Mouse (Mus musculus): ENCODE data around the gene Vsig2.

Gene Vsig2

GRCm38 (mm10) chr9:37567892-37568604 lies 29.0 kb downstream of the Vsig2 start:
- DNase-seq = no peak

- DNase-seq = no peak
These were observed 29.7 kb downstream of the Vsig2 start for GRCm38 (mm10) chr9:37568605-37569214.

- no peak for DNase-seq
These were observed 30.3 kb downstream of the Vsig2 start for GRCm38 (mm10) chr9:37569231-37569835.

DNA sequence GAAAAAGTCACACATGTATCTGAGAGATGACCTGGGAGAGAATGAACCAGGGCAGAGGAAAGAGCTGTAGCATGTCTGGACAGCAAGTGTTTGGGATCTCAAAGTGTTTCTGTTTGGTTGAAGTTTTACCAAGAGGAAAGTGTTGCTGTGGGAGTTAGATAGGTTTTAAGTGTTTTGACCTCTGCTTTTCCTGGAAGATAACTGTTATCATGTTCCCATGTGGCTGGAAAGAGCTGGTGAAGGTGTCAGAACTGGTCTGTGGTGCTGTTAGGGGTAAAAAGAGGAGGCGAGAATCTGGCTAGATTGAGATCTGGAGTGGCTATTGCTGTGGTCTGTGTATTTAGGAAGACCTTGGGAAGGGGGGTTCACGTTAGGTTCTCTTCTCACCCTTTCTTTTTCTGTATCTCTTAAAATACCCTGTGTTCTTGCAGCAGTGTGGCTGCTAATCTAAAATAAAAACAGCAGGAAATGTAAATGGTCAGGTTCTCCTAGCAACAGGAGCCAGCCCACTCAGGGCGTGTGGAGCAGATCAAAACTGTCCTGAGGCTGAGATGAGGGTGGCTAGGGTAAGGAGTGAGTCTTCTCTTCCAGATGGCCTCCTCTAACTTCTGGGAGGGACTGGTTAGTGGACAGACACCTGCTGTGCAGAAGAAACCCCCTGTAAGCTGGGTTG lies 33.3 kb downstream of the Vsig2 start:
- DNase-seq = no peak

DNA sequence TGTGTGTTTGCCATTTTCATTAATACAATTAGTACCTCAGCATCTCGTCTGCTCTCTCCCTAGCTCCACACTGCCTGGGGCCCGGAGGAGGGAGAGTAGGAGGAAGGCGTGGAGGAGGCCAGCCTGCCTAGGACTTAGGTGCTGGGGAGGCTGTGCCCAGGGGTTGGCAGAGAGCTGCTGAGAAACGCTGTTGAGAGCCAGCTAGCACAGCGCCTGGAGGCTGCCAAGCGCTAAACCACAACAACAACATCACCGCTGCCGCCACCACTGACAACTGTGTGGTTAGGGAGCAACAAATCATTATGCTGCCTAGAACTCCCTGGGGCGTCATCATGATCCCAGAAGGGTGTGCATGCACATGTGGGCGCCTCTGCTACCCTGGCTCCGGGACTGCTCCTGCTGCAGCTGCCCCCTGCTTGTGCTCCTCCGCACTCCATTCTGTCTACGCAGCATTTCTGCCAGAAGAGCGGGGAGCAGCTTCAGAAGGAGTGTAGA lies 37.4 kb downstream of the Vsig2 start:
- DNase-seq = no peak

DNA sequence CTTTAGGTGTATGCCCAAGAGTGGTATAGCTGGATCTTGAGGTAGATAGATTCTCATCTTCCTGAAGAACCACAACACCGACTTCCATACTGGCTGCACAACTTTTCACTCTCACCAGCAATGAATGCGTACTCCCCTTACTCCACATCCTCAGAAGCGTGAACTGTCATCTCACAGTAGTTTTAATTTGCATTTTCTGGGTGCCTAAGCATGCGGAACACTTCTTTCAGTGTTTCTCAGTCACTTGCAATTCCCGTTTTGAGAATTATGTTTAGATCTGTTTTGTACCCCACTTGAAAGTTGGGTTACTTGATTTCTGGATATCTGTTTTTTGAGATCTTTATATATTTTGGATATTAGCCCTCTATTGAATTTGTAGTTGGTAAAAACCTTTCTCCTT lies 44.5 kb downstream of the Vsig2 start:
- no peak for DNase-seq

DNA sequence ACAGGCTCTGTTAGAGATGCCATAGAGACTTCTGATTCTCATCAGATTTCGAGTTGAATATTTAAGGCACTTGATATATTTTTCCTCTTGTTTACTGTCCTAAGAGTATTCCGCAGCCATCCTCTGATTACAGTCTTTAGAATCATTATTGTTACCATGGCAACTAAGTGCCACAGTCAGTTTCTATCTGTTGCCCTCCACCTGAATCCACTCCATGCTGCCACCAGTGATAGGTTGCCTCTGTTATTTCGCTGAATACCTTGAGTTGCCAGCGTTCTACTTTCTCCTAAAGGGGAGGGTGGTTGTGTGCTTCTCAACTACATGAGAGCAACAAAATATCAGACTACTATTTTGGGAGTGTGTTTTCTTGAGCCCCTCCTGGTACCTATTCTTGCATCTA lies 47.7 kb downstream of the Vsig2 start:
- DNase-seq = no peak

GRCm38 (mm10) chr9:37590381-37590780 lies 51.3 kb downstream of the Vsig2 start:
- no peak for DNase-seq

DNA sequence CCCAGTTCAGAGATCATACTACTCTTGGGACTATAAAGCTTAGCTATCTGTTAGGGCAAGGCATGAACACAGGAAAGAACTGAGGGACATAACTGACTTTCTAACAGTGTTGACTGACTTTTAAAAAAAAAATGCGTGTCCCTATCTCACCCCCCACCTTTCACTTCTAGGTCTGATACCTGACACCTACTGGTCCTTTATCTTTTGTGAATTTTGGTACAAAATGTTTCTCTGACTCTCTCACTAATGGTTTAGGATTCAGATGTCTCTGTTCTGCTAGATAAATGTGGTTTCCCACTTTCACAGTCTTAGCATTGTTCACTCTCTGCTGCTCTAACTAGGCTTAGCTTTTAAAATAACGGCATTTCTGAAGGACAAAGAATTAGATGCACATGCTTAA lies 53.0 kb downstream of the Vsig2 start:
- no peak for DNase-seq

DNA sequence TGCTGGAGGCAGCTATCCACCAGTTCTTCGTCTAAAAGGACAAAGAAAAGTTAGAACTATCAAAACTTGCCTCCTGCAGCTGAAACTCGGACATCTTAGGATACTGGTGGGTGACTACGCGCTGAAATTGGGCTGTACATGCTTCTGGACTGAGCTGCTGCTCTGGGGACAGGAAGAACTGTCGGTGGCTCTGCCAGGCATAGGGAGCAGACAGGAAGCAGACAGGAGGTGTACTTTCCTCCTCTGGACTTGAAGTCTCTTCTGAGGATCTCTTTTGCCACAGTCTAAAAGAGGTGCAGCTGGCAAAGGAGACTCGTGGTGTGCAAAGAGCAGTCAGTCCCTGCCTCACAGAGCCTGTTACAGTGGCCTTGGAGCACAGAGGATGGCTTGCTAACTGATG lies 53.6 kb downstream of the Vsig2 start:
- no peak for DNase-seq

DNA sequence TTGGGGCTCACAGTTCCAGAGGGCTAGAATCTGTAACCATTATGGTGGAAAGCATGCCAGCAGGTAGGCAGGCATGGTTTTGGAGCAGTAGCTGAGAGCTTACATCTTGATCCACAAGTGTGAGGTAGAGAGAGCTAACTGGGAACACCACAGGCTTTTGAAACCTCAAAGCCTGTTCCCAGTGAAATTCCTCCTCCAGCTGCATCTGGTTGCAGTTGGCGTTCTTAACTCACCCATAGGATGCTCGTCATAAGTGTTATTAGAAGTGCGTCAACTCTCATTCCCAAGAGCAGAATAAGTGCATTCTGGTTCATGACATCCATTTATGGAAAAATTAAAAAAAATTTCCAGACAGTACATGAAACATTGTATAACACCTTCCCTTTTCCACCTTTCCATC lies 54.6 kb downstream of the Vsig2 start:
- DNase-seq = no peak
